Mouse (Mus musculus) lung, postnatal 0 days (tissue): Measurements from ENCODE around the gene Pitx2.

Source experiments
- CTCF ChIP-seq: IDR thresholded peaks from 2 replicates; pipeline ENCODE4 v1.5.1; 2016; ENCODE audit warnings: antibody characterized with exemption, mild to moderate bottlenecking
- EP300 ChIP-seq: IDR thresholded peaks from 2 replicates; pipeline ENCODE4 v1.6.1; 2016; ENCODE audit warnings: antibody characterized with exemption, mild to moderate bottlenecking, control low read depth

DNA sequence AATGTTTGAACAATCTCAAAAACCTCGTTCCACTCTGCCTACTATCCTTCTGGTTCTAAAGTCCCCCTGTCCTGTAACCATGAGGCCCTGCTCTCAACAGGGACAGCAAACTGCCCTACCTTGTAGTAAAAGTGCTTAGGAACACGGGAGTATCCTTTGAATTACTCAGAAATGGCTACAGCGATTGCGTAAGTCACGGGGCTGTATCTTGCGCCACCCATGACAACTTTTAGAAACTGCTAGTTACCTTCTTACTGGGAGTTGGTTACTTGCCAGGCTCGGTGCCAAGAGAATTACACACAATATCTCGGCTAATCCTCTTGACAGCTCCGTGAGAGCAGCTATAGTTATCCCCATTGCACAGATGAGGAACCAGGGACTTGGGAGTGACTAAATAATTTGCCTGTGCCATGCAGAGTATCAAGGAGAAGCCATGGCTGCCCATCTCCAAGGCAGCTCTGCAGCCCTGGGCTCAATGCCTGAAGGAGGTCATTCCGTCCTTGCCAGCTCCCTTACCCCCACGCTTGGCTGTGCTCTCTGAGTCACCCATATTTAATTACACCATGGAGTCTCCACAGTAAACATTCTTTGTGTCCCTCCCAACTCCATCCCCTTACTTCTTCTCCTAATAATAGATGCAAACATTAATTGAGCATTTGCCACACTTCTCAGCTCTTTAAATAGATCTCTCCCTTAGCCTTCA lies 38.2 kb upstream of the Pitx2 start:
- TF ChIP-seq CTCF = no peak
- no peak for TF ChIP-seq EP300
